ENCODE assay signal across 8 mouse cellular contexts in genomic region chr17:56303160-56303846, GRCm38 (mm10). TPM values are rescaled to one million over a fixed set of nuclear protein-coding genes. Genes with fewer than 3 reads are reported as not detected.
A peak's percentile ranks its signal among the peaks of the same experiment; 100 is the strongest.
DNase-seq lines count a peak whose midpoint lies in the region; ATAC-seq lines count a peak whose summit lies in the region.

Gene Uhrf1 (plus strand): TSS chr17:56303321.

- intact Hi-C loops in gastrocnemius, postnatal 14 days (cut with DNase I; ENCODE audit: low total_unique reads), result no loop called here

- H3K27me3 ChIP-seq in liver, embryonic 15.5 days, result no peaks in the 10 kb centered on the region

- peak within 1 kb of the TSS; percentile 95 for H3K27ac ChIP-seq in liver, embryonic 15.5 days (replicated peaks)

- H3K36me3 ChIP-seq in liver, embryonic 15.5 days (replicated peaks), result peaks cover 36% of the 10 kb centered on the region

- ATAC-seq in liver, embryonic 15.5 days (ENCODE audit: insufficient read depth), result peak; percentile 80

- H3K4me1 ChIP-seq in liver, embryonic 15.5 days (replicated peaks), result peaks cover 60% of the 10 kb centered on the region

- H3K4me3 ChIP-seq in liver, embryonic 15.5 days (replicated peaks), result peak within 1 kb of the TSS; percentile 83

- H3K9me3 ChIP-seq in liver, embryonic 15.5 days (replicated peaks), result no peaks in the 10 kb centered on the region

- peak within 1 kb of the TSS; percentile 81 for H3K9ac ChIP-seq in liver, embryonic 15.5 days

- under 1% methylated on average over 43 of the region's 43 CpGs for WGBS in liver, embryonic 15.5 days (ENCODE audit: insufficient replicate concordance)

- peak within 1 kb of the TSS; percentile 99 for H3K4me2 ChIP-seq in liver, embryonic 15.5 days

- peak; percentile 16 to 43 for DNase-seq in cerebellum, postnatal 14 days
- no peak for DNase-seq in cerebellum, adult 9-11 months
- DNase-seq in c-Kit-negative CD71-positive TER-119-positive erythroid progenitor cells, embryonic 14.5 days (ENCODE audit: low read depth, low spot score), result peak; percentile 87
- peak; percentile 84 for DNase-seq in gastrocnemius, postnatal 14 days
- DNase-seq in induced T-regulatory cell, adult 2 months (ENCODE audit: low read depth), result peak; percentile 90
- DNase-seq in neural tube, embryonic 10.5 days (ENCODE audit: extremely low spot score, low spot score), result peak; percentile 89
- DNase-seq in thymus, postnatal 10 days (ENCODE audit: low spot score in 2 of 2), result peak; percentile 78 to 84

RNA-seq across cellular contexts. Expression of gene Uhrf1, which starts in this region (rescaled TPM):
- total RNA-seq in gastrocnemius, postnatal 14 days (2021), result 1 to 10 TPM; 5.4 to 7.4 TPM
- polyA plus RNA-seq in liver, embryonic 15.5 days (2015; fragmentation: Nextera tagmentation; extraction: Ambion mirVana), result 96.8 and 109 TPM in 2 replicates
